Mouse (Mus musculus) c-Kit-positive CD71-positive TER-119-negative erythroid progenitor cells, embryonic 14.5 days (primary cell): Measurements from ENCODE around the gene Chit1.

ENCODE experiments used
- DNase-seq: peaks from one replicate; pipeline ENCODE4 v3.0.0-alpha.2; 2013; ENCODE audit warnings: low read depth

The Chit1 gene

DNA sequence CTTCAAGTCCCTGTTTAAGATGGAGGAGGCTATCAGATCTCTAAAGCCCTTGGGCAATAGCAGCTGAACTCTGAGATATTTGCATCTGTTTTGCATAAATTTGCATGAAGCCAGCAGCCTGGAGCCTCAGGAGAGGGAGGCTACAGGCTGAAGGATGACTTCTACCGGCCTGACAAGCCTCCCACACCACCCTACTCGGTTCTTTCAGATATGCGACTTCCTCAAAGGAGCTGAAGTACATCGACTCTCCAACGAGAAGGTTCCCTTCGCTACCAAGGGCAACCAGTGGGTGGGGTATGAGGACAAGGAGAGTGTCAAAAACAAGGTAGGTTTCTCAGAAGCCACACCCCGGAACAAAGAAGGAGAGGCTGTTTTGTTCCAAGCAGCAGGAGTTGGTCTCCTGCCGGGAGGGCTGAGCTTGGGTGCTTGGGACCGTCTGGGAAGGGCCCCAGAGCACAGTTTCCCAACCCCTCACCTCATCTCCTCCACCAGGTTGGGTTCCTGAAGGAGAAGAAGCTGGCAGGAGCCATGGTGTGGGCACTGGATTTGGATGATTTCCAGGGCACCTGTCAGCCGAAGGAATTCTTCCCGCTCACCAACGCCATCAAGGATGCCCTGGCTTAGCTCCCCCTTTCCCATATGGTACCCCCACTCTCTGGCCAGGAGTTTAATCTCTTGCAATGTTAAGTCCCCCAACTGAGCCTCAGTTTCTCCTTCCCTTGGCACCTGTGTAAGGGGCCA is 78.1 kb downstream of the Chit1 start:
- DNase-seq = no peak

DNA sequence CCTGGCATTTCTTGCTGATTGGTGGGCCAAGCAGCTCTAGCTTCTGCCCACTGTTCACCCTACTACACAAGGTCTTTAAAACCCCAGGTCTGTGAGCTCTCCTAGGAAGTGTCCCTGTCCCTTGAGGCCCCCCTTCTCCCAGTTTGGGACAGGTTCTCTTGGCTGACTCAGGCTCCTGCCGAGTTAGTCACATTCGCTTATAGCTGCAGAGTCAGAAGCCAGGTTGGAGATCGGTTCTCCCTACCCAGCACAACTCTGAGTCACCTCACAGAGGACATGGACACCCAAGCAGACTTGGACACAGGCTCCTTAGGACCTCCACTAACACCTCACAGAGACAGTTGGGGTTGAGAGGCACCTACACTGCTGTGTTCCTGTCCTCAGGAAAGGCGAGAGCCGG is 80.2 kb downstream of the Chit1 start:
- no peak for DNase-seq

DNA sequence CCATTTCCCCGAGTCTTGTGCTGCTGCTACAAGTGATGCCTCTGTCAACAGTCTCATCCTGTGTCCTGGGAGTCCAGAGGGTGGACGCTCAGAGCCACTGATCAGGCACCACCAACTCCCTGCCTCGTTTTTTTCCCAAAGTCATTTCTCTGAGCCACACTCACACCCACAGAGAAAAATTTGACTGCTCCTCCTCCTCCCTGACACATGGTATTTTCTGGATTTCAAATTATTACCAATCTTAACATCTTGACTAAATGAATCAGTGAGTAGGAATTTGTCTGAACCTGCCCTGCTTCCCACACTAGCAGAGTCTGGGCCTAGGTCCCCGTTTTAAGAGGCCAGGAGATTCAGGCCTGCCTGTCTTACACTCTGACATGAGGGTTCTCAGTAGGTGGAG is 81.0 kb downstream of the Chit1 start:
- DNase-seq = no peak

DNA sequence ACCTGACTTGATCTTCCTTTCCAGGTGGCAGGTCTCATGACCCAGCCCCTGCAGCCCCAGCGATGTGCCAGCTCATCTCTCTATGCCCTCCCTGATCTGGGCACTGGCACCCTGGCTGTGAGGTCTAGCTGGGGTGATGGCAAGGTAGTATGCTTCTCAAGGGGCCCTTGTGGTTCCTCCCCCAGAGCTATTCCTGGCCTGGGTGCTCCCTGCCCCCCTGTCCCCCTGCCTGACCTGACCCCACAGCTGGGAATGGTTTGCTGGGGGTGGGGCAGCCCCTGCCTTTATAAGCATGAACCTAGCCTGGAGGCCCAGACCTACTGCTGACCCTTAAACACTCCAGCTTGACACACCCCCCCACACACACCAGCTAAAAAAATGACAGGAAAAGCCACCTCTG is 82.1 kb downstream of the Chit1 start, which contains the start of gene Mybph:
Mybph (plus strand) TSS at position 323 of the 400 bp plus-strand sequence.
- DNase-seq = no peak

DNA sequence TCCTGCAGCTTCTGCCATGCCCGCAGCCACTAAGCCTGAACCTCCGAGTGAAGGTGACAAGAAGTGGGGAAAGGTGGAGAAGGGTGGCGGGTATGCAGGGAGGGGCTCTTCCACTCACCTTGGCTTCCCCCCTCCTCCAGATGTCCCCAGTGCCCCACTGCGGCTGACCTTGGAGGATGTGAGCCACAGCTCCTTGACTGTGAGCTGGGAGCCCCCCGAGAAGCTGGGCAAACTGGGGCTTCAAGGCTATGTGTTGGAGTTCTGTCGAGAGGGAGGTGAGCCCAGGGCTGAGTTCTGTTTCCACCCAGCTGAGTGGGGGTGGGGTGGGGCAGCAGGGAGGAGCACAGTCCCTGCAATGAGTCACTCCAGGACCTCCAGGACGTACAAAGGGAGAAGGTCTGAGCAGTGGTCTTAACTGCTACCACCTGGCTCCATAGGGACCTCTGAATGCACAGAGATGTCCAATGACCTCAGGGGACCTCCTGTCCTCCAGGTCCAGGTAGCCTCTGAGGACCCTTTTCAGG is 82.7 kb downstream of the Chit1 start:
- DNase-seq = no peak

DNA sequence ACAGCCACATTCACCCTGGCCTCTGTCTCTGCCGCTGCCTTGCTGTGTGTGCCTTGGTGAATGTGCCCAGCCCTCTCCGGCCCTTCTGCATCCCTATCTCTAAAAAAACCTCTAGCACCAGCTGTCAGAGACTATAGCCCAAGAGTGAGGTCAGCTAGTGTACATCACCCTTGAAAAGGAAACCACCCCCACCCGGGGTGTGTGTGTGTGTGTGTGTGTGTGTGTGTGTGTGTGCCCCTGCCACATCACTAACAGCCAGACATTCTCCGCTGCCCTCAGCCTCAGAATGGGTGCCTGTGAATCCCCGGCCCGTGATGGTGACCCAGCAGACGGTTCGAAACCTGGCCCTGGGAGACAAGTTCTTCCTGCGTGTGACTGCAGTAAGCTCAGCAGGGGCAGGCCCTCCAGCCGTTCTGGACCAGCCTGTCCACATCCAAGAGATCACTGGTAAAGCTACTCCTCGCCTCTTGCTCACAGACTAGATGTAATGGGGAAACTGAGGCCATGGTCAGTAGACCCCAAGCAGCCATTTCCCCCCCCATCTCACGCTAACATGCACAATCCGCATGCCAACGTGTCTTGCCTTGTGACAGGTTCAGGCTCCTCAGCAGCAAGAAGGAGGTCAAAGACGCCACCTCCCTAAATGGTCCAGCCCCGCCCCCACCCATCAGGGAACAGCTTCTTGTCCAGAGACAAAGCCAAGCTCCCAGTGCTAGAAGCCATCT is 83.4 kb downstream of the Chit1 start:
- DNase-seq = no peak

DNA sequence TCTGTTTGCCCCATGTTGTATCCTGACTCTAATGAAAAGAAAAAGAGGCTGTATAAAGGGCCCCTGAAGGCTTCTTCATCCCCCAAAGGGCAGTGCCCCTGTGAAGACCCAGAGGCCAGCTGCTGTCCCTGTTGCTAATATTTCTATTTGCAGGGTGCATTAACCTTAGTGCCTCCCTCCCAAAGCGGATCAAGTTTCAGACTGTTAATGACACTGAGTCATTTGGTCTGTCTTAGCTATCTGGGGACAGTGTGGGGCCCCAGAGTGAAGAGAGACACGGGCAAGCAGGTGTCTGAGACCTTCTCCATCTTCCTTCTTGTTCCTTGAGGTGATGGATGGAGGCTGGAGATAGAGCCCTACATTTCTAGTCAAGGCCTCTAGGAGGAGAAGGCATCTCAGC is 84.1 kb downstream of the Chit1 start:
- DNase-seq = no peak

DNA sequence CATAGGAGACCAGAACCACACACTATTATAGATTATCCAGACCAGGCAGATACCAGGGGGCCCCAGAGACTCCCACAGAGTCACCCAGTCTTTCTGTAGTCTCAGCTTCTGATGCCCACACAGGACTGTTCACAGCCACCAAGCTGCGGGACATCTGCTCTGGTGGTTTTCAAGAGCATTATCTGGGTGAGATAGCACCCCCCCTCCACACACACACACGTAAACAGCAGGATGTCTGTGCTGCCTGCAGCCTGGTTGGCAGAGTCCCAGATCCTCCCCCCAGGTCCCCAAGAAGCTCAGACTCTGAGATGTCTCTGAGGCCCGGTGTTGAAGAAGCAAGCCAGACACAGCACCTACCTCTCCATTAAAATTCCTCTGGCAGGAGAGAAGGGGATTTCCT is 84.5 kb downstream of the Chit1 start:
- DNase-seq = no peak

DNA sequence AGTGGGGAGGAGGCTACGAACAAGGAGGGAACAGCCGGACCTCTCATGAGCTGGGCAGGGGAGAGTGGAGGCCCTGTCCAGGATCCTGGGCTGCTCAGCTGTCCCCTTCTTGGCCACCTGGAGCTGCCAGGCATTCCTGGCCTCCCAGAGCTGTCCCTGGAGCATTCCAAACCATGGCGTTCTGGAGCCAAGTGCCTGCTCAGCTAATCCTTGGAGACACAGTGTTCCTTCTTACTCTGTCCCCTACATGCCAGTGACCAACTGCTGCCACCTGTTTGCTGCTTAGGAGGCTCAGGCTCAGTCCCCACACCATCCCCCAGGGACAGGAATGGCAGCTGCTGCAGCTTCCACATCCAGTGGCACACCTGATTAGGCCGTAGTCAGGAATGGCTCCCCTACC is 84.9 kb downstream of the Chit1 start:
- no peak for DNase-seq

DNA sequence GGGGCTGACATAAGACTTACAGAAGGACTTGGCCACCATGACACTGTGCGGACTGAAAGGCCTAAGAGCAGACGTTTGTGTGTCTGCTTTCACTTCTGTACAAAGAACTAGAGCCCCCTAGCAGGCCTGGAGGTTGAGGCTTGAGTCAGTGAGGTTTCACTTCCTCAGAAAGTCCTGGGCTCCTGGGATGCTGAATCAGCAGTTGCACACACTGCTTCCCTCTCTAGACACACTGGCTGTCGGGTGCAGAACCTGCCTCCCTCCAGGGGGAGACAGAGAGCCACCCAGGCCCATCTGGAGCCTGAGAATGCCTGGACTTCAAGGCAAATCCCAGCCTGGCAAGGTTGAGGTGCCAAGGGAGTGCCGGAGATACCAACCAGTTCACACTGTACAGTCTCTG is 85.3 kb downstream of the Chit1 start:
- DNase-seq = peak; percentile 34

DNA sequence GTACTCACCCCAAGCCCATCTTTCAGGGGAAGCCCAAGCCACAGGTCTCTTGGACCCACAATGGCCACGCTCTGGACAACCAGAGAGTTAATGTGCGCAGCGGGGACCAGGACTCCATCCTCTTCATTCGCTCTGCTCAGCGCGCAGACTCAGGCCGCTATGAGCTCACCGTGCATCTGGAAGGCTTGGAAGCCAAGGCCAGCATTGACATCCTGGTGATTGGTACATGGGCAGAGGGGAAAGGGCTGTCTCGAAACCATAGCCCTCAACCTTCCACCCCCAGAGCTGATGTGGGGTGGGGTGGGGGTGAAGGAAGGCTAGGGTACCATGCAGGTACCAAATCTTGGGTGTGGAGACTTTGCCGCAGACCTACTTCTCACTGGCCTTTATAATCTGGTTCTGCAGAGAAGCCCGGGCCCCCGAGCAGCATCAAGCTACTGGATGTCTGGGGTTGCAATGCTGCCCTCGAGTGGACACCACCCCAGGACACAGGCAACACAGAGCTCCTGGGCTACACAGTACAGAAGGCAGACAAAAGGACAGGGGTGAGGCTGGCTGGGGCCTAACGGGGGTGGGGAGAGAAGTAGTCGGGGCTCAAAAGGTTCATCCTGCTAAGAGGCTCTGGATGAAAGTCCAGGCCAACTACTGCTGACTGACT is 86.4 kb downstream of the Chit1 start:
- no peak for DNase-seq

DNA sequence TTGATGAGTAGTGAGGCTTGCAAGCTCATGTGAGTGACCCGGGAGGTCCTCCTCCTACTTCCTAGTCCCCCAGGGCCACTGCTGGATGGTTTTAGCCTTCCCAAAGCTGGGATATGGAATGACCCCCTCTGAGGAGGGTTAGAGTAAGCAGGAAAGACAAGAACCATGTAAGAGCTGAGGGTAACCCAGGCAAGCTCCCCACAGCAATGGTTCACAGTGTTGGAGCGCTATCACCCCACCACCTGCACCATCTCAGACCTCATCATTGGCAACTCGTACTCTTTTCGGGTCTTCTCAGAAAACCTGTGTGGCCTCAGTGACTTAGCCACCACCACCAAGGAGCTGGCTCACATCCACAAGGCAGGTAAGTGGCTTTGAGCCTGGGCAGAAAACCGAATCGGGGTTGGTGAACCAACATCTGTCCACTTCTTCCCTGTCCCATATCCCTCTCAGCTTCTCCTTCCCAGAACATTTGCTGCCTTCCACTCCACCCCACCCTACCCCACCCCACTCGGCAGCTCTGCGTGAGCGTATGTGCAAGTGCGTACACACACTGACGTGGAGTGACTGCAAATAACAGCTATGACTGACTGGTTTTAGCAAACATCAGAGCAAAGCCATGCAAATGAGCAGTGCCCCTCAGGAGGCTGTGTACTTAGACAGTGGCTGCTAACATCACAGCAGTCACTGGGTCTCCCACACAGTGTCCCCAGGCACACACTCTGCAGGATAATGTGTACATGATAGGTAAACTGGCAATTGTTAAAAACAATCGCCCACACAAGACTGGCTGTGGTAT is 87.4 kb downstream of the Chit1 start:
- DNase-seq = no peak

DNA sequence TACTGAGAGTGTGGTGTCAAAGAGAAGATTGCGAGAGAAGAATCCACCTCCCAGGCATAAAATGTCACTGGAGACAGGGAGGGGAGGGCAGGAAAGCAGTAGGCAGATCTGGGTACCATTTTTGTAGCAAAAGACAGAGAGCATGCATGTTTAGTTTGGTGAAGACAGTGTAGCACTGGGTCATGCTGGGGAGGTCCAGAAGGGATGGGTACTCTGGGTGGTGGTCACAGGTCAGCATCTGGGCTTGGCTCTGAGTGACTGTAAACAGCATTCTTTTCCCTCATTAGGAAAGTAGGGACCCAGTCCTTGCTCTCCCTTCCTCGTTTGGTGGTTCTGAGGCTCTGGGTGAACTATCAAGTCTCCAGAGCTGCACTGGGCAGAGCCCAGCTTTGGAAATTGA is 89.4 kb downstream of the Chit1 start:
- no peak for DNase-seq
